Mouse (Mus musculus): ENCODE measurements around the gene Gtf2h2.
"Not testable (repeated sequence)": the region's sequence is repeated elsewhere in the genome, so short reads cannot be mapped to it uniquely, and the experiment has no call there.

Gene Gtf2h2

DNA sequence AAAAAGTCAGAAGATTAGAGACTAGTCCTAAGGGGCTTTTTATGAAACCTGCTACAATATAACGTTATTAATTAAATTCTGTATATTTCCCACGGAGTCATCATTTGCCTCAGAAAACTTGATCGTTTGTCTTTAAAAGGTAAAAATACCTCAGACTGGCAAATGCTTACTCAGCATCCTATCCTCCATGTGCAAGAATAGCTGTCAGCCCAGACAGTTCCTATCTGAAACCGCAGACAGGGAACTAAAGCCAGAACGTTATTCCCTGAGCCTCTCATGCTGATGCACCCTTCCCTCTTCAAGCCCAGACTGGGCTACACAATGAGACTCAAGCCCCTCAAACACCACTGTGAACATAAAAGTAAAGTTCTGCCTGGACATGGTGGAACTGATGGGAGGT lies 2.0 kb downstream of the Gtf2h2 start:
- DNase-seq (ENCODE audit: low spot score in 2 of 2), result no peak

DNA sequence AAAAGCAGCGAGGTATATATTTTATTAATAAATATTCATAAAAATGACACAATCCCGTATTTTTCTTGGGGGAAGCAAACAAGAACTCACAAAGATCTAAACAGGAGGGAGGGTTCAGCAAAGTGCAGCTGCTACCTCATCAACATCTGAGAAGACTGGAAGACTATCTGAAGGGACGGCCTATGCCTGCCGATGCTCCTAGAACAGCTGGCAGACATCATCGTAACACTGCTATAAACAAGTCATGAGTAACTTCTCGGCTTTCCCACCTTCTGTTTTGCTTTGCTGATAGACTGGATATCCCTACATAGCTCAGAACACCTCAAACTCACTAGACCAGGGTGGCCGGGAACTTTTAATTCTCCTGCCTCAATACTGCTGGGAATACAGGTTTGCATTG lies 8.8 kb downstream of the Gtf2h2 start:
- no peak for DNase-seq (ENCODE audit: low spot score in 2 of 2)

DNA sequence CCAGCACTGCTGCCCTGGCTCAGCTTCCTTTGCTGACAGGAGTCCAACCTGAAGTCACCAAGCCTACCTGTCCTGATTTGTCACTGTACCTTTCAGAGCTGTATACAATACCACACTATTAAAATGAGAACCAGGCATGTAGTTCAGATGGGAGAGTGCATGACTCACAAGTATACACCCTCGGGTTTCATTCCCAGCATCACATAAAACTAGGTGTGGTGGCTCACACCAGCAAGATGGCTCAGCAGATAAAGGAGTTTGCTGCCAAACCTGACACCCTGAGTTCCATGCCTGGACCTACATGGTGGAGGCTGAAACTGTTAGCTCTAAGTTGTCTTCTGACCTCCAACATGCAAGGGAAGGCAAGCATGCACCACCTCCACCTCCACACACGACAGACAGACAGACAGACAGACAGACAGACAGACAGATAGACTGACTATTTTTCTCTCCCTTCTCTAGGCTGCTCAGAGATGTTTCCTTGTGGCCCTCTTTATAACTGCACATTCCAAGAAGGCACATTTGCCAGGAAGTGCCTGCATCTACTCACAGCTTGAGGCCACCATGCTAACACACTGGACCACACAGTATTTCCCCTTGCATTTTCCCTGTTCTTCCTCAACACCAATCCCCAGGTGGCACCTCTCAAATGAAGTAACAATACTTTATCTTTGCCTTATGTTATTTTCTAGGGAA lies 28.7 kb downstream of the Gtf2h2 start:
- DNase-seq (ENCODE audit: low spot score in 2 of 2), result no peak

- DNase-seq (ENCODE audit: low spot score in 2 of 2), result no peak
Observed at GRCm38 (mm10) chr13:100461336-100461735, 31.0 kb downstream of the Gtf2h2 start.

DNA sequence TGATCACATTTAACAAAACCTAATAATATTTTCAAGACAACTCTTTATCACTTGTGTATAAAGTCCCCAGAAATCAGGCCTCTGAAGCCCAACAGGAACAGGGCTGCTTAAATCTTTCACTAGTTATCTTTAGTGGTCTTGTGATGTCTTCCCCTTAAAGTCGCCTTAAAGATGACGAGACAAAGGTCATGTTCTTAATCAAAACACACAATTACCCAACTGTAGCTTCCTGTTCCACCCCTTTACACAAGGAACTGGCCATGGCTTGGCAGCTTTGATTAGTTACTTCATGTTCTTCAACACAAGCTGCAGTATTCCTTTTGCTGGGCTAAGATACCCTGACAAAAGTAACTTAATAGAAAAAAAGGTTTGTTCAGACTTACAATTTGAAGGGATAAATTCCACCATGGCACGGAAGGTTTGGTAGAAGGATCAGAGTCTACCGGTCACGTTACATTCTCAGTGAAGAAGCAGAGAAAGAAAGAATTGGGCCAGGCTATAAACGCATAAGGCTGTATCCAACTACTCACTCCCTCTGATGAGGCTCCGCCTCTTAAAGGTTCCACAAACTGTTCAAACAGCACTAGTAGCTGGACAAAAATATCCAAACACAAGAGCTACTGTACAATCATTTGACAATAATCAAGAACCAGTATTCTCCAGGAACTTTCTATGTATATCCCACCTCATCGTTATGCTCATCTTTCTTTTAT lies 39.8 kb downstream of the Gtf2h2 start, which contains the start of gene Naip1:
Gene Naip1 (minus strand): TSS at position 455 of the 713 bp plus-strand sequence.
- DNase-seq (ENCODE audit: low spot score in 2 of 2), result not testable (repeated sequence)

GRCm38 (mm10) chr13:100449495-100449894 lies 42.9 kb downstream of the Gtf2h2 start:
- DNase-seq (ENCODE audit: low spot score in 2 of 2), result no peak

DNA sequence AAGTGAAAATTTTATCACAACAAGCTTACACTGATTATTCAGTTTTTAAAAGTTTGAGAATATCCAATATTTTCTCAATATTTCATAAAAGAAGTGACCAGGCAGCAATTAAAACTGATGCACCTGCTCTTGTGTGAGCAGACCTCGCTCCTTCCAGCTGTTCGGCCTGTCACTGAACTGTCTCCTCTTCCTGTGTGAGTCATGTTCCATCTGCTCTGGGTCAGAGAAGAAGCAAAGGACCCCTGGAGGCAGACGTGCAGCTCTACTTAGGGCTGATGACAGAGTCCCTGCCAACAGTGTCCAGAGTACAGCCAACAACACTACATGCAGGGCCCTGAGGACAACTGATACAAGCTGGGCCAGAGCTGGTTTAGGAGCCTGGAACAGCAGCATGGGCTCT lies 52.3 kb downstream of the Gtf2h2 start:
- no peak for DNase-seq (ENCODE audit: low spot score in 2 of 2)

GRCm38 (mm10) chr13:100438701-100439100 lies 53.7 kb downstream of the Gtf2h2 start:
- no peak for DNase-seq (ENCODE audit: low spot score in 2 of 2)

DNA sequence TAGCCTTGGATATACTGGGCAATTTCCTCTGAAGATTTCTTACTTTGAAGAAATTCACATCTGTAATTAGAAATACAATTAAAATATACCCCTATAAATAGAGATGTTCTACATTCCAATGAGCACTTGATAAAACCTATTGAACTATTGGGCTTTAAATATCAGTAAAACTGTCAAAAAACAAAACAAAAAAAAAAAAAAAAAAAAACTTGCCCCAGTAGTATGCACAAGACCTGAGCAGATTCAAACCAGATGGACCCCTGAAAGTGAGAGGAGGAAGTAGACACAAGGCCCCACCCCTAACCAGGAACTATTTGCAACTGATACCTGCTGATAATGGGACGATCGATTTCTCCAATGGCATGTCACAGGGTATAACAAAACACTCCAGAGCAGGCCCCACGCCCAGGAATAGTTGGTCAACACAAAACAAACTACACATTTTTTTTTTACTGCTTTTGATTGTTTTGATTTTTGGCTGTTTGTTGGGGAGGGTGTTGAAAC lies 55.0 kb downstream of the Gtf2h2 start:
- no peak for DNase-seq (ENCODE audit: low spot score in 2 of 2)

GRCm38 (mm10) chr13:100436556-100437163 lies 55.7 kb downstream of the Gtf2h2 start:
- DNase-seq (ENCODE audit: low spot score in 2 of 2), result not testable (repeated sequence)

DNA sequence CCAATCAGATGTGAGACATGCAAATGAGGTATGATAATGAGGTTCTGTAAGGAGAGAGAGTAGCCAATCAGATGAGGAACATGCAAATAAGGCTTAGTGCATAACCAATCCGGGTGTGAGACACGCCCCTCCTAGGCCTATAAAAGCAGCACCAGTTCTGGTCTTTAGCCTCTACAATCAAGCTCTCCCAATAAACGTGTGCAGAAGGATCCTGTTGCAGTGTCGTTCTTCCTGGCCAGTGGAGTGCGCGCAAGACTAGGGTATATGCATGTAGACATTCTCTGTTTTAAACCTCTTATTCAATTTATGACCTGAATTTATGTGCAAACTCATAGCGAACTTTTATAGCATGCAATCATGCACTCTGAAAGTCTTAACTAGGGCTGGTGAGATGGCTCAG lies 72.4 kb downstream of the Gtf2h2 start:
- not testable (repeated sequence) for DNase-seq (ENCODE audit: low spot score in 2 of 2)

- DNase-seq (ENCODE audit: low spot score in 2 of 2), result no peak
Observed at GRCm38 (mm10) chr13:100414428-100414827, 78.0 kb downstream of the Gtf2h2 start.

All from spleen, postnatal 4 days (tissue).